31 mouse cellular contexts compared by ENCODE assay signal in the genomic region with DNA sequence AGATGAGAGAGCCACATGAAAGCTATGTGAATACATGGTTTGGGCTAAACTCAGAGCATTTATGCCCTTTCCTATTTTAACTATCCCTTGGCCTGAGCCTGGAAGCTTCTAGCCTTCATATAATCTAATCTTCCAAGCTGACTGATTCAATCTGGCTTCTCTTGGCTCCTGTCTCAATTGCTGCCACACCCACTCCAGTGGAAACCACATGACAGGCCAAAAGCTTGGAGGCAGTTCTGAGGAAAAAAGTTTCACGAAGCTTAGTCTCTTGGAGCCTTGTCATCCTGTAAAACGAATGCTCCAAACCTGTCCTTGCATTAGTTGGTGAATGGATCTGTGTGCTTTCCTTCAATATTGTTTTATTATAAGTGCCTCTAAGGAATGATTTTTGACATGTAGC.
"Had no signal": no experiment of that assay in that cellular context is flagged by ENCODE, and none has a peak within 500 bp of the region (broad histone marks: within the 10 kb centered on the region; RNA-seq: fewer than 3 reads in every experiment).

No protein-coding gene starts in this region.

- H3K36me3 ChIP-seq: limb, embryonic 10.5 days; limb, embryonic 12.5 days; limb, embryonic 13.5 days; limb, embryonic 15.5 days; liver, embryonic 12.5 days; liver, embryonic 13.5 days; liver, embryonic 15.5 days; lung, embryonic 15.5 days; midbrain, embryonic 10.5 days; midbrain, embryonic 12.5 days; midbrain, embryonic 13.5 days; midbrain, embryonic 15.5 days; neural tube, embryonic 12.5 days had no signal

- H3K9ac ChIP-seq: limb, embryonic 12.5 days; limb, embryonic 13.5 days; limb, embryonic 15.5 days; liver, embryonic 12.5 days; liver, embryonic 13.5 days; liver, embryonic 14.5 days; liver, embryonic 15.5 days; liver, postnatal 0 days; lung, embryonic 14.5 days; lung, embryonic 15.5 days; midbrain, embryonic 12.5 days; midbrain, embryonic 13.5 days; midbrain, embryonic 15.5 days; neural tube, embryonic 12.5 days had no signal

- ATAC-seq: liver, embryonic 12.5 days; liver, postnatal 0 days; lung, postnatal 0 days; midbrain, embryonic 13.5 days; midbrain, embryonic 15.5 days had no signal

- H3K4me2 ChIP-seq: limb, embryonic 12.5 days; limb, embryonic 13.5 days; limb, embryonic 15.5 days; liver, embryonic 11.5 days; liver, embryonic 12.5 days; liver, embryonic 13.5 days; liver, embryonic 15.5 days; lung, embryonic 14.5 days; lung, embryonic 15.5 days; midbrain, embryonic 11.5 days; midbrain, embryonic 12.5 days; midbrain, embryonic 13.5 days; midbrain, embryonic 15.5 days; neural tube, embryonic 12.5 days had no signal

- H3K4me3 ChIP-seq: limb, embryonic 10.5 days; limb, embryonic 12.5 days; limb, embryonic 13.5 days; limb, embryonic 15.5 days; liver, embryonic 12.5 days; liver, embryonic 13.5 days; liver, embryonic 15.5 days; lung, embryonic 15.5 days; megakaryocyte, embryonic 14.5 days; midbrain, embryonic 10.5 days; midbrain, embryonic 12.5 days; midbrain, embryonic 13.5 days; midbrain, embryonic 15.5 days; myocyte; neural tube, embryonic 12.5 days had no signal

- DNase-seq: left cerebral cortex, postnatal 4 days; liver; liver, embryonic 13.5 days; liver, postnatal 0 days; lung, adult 18-20 months; lung, adult 2 months; lung, embryonic 14.5 days; lung, postnatal 10 days; lung, postnatal 14 days; lung, postnatal 36 days; lung, postnatal 4 days; midbrain, embryonic 14.5 days had no signal

- H3K27me3 ChIP-seq: limb, embryonic 12.5 days; limb, embryonic 13.5 days; limb, embryonic 15.5 days; liver, embryonic 12.5 days; liver, embryonic 13.5 days; liver, embryonic 15.5 days; lung, embryonic 15.5 days; megakaryocyte, embryonic 14.5 days; midbrain, embryonic 12.5 days; midbrain, embryonic 13.5 days; midbrain, embryonic 15.5 days; neural tube, embryonic 12.5 days had no signal

- H3K4me1 ChIP-seq: limb, embryonic 10.5 days; limb, embryonic 12.5 days; limb, embryonic 13.5 days; limb, embryonic 15.5 days; liver, embryonic 12.5 days; liver, embryonic 13.5 days; liver, embryonic 15.5 days; lung, embryonic 15.5 days; megakaryocyte, embryonic 14.5 days; midbrain, embryonic 10.5 days; midbrain, embryonic 12.5 days; midbrain, embryonic 13.5 days; midbrain, embryonic 15.5 days; neural tube, embryonic 12.5 days had no signal

- H3K9me3 ChIP-seq: limb, embryonic 10.5 days; limb, embryonic 12.5 days; limb, embryonic 13.5 days; limb, embryonic 15.5 days; liver, embryonic 12.5 days; liver, embryonic 13.5 days; liver, embryonic 15.5 days; lung, embryonic 15.5 days; midbrain, embryonic 10.5 days; midbrain, embryonic 12.5 days; midbrain, embryonic 13.5 days; midbrain, embryonic 15.5 days; neural tube, embryonic 12.5 days had no signal

- H3K27ac ChIP-seq: limb, embryonic 10.5 days; limb, embryonic 12.5 days; limb, embryonic 13.5 days; limb, embryonic 15.5 days; liver, embryonic 12.5 days; liver, embryonic 13.5 days; liver, embryonic 14.5 days; liver, embryonic 15.5 days; lung, embryonic 15.5 days; macrophage; midbrain, embryonic 10.5 days; midbrain, embryonic 12.5 days; midbrain, embryonic 13.5 days; midbrain, embryonic 15.5 days; neural tube, embryonic 12.5 days had no signal
